Mouse (Mus musculus) bone marrow macrophage, adult 2 months (primary cell): Measurements from ENCODE around the gene Ebp.

Experiments
- CTCF ChIP-seq: IDR thresholded peaks from 2 replicates; pipeline ENCODE4 v1.5.1; 2012; ENCODE audit warnings: low read depth, mild to moderate bottlenecking, low read length, moderate library complexity
- POLR2A ChIP-seq: IDR thresholded peaks from 2 replicates; pipeline ENCODE4 v1.6.1; 2012; ENCODE audit warnings: mild to moderate bottlenecking, low read depth, low read length, borderline replicate concordance

DNA sequence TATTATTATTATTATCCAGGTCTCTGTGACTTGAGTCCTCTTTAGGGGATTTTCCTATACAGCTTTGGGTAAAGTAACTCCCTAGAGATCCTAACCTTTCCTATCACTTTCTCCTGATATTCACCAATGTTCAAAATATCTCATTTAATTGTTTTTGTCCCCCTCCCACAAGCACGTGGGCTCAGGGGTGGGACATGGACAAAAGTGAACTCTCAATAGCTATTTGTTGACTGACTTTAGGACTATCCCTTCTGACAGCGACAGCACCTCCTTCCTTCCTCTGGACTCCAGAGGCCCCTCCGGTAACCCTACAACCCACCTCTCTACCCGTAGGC lies 18.2 kb downstream of the Ebp start:
- no peak for TF ChIP-seq CTCF
- no peak for TF ChIP-seq POLR2A
